13 mouse cellular contexts compared by ENCODE assay signal in genomic region chr5:129559283-129559682, GRCm38 (mm10). TPM values are rescaled to one million over a fixed set of nuclear protein-coding genes. Genes with fewer than 3 reads are reported as not detected.
"Had no signal": no experiment of that assay in that cellular context is flagged by ENCODE, and none has a peak within 500 bp of the region (broad histone marks: within the 10 kb centered on the region; RNA-seq: fewer than 3 reads in every experiment).

No protein-coding gene starts in this region.

- H3K9ac ChIP-seq: limb, embryonic 15.5 days; liver, embryonic 12.5 days; lung, embryonic 14.5 days; midbrain, embryonic 15.5 days; neural tube, embryonic 12.5 days had no signal

- ATAC-seq: liver, embryonic 12.5 days; midbrain, embryonic 15.5 days had no signal

- DNase-seq: kidney, postnatal 36 days; lung, embryonic 14.5 days; lung, postnatal 14 days; thymus, postnatal 4 days had no signal

- H3K4me2 ChIP-seq: limb, embryonic 15.5 days; liver, embryonic 12.5 days; lung, embryonic 14.5 days; midbrain, embryonic 11.5 days; midbrain, embryonic 15.5 days; neural tube, embryonic 12.5 days had no signal

- H3K4me3 ChIP-seq: limb, embryonic 15.5 days; liver, embryonic 12.5 days; megakaryocyte, embryonic 14.5 days; midbrain, embryonic 15.5 days; neural tube, embryonic 12.5 days had no signal

- H3K27ac ChIP-seq: kidney, postnatal 0 days; limb, embryonic 15.5 days; liver, embryonic 12.5 days; macrophage; midbrain, embryonic 15.5 days; neural tube, embryonic 12.5 days; stomach, postnatal 0 days had no signal

- H3K4me1 ChIP-seq: limb, embryonic 15.5 days; liver, embryonic 12.5 days; midbrain, embryonic 15.5 days; neural tube, embryonic 12.5 days had no signal

- H3K9me3 ChIP-seq: limb, embryonic 15.5 days; liver, embryonic 12.5 days; megakaryocyte, embryonic 14.5 days; midbrain, embryonic 15.5 days; neural tube, embryonic 12.5 days had no signal

- H3K27me3 ChIP-seq: limb, embryonic 15.5 days; liver, embryonic 12.5 days; megakaryocyte, embryonic 14.5 days; midbrain, embryonic 15.5 days; neural tube, embryonic 12.5 days had no signal

RNA-seq across cellular contexts. Expression of gene Mmp17, which starts 24.7 kb away (rescaled TPM):
- polyA plus RNA-seq: macrophage had no signal
